Mouse (Mus musculus) testis, adult 2 months (tissue): Measurements from ENCODE around the gene Ccl11.

Experiments
- CTCF ChIP-seq: fragments of 200-500 bp; IDR thresholded peaks from 2 replicates; pipeline ENCODE4 v1.5.1; 2012; ENCODE audit warnings: low read depth, mild to moderate bottlenecking, inconsistent platforms, low read length, moderate library complexity; ENCODE audit not compliant: control insufficient read depth, insufficient read depth, insufficient replicate concordance
- POLR2A ChIP-seq: fragments of 200-500 bp; IDR thresholded peaks from 2 replicates; pipeline ENCODE4 v1.6.1; 2012; ENCODE audit warnings: low read depth, mild to moderate bottlenecking, inconsistent platforms, low read length, moderate library complexity; ENCODE audit not compliant: control insufficient read depth

- TF ChIP-seq POLR2A (no peak), CTCF (no peak)
These were observed 35.0 kb upstream of the Ccl11 start for GRCm38 (mm10) chr11:82022504-82023056.
